Mouse (Mus musculus) cerebellum, adult 2 months (tissue): ENCODE results near the gene Col26a1. TPM values are rescaled to one million over a fixed set of nuclear protein-coding genes. Genes with fewer than 3 reads are reported as not detected.
"Not testable (repeated sequence)": the region's sequence is repeated elsewhere in the genome, so short reads cannot be mapped to it uniquely, and the experiment has no call there.

Experiments used
- DNase-seq, 2 experiments: peaks; one replicate each; pipeline ENCODE4 v3.0.0; 2021
- H3K27ac ChIP-seq: fragments of 200-500 bp; 2 replicates; pipeline ENCODE4 v1.5.1; 2012; ENCODE audit warnings: low read length, control low read depth, inconsistent platforms; ENCODE audit not compliant: insufficient read depth
- H3K27me3 ChIP-seq: fragments of 200-500 bp; 2 replicates; pipeline ENCODE4 v1.6.1; 2012; ENCODE audit warnings: inconsistent platforms, mild to moderate bottlenecking, low read length, moderate library complexity; ENCODE audit not compliant: control insufficient read depth, insufficient read depth
- H3K4me1 ChIP-seq: fragments of 200-500 bp; 2 replicates; pipeline ENCODE4 v1.6.1; 2011; ENCODE audit warnings: low read length; ENCODE audit not compliant: control insufficient read depth, insufficient read depth
- H3K4me3 ChIP-seq: fragments of 200-500 bp; replicated peaks from 2 replicates; pipeline ENCODE3; 2011; ENCODE audit warnings: mild to moderate bottlenecking, low read depth, low read length, control low read depth; ENCODE audit not compliant: insufficient read depth
- CTCF ChIP-seq: fragments of 200-500 bp; IDR thresholded peaks from 2 replicates; pipeline ENCODE4 v1.5.1; 2011; ENCODE audit warnings: low read depth, mild to moderate bottlenecking, control low read depth, low read length, moderate library complexity, borderline replicate concordance; ENCODE audit not compliant: insufficient read depth
- POLR2A ChIP-seq: fragments of 200-500 bp; IDR thresholded peaks from 2 replicates; pipeline ENCODE4 v1.6.1; 2011; ENCODE audit warnings: low read length, control low read depth, borderline replicate concordance; ENCODE audit not compliant: insufficient read depth
- WGBS: fragments of 180-500 bp; shearing (Covaris S2); methylation state at CpG from one replicate; pipeline ENCODE4 v1.1.7; 2018; 5-methylcytosine and 5-hydroxymethylcytosine counted together
- polyA plus RNA-seq: library from polyadenylated mRNA; depleted of rRNA; stranded (reverse); fragments of >200 nt; gene quantifications from 2 replicates; pipeline ENCODE4 v1.2.3, GENCODE M21; 2012

Col26a1 gene
- polyA plus RNA-seq, 1 experiment: 4.0 TPM

- Histone ChIP-seq H3K27ac (no peak overlapping the region), H3K4me3 (no peak overlapping the region), H3K27me3 (no peaks in the 10 kb centered on the region), H3K4me1 (no peaks in the 10 kb centered on the region)
- DNase-seq: peak in 1 of 2 experiments; percentile 13
- TF ChIP-seq CTCF (no peak), POLR2A (no peak)
- WGBS: 53% methylated on average over 14 of the region's 14 CpGs
These were observed 128.9 kb downstream of the Col26a1 start for GRCm38 (mm10) chr5:136754053-136754591.

GRCm38 (mm10) chr5:136753176-136753575, 129.8 kb downstream of the Col26a1 start:
- H3K27me3 ChIP-seq, H3K27ac ChIP-seq, H3K4me1 ChIP-seq, DNase-seq, H3K4me3 ChIP-seq: not testable (repeated sequence)
- 64% methylated on average over 7 of the region's 7 CpGs for WGBS

- 97% methylated on average over 19 of the region's 19 CpGs for WGBS
- H3K4me3 ChIP-seq: no peak overlapping the region
- H3K4me1 ChIP-seq: no peaks in the 10 kb centered on the region
- H3K27ac ChIP-seq: no peak overlapping the region
- H3K27me3 ChIP-seq: no peaks in the 10 kb centered on the region
- TF ChIP-seq POLR2A (no peak), CTCF (no peak)
- no peak for DNase-seq
These were observed 130.9 kb downstream of the Col26a1 start for GRCm38 (mm10) chr5:136752104-136752503.

GRCm38 (mm10) chr5:136746596-136746995, 136.4 kb downstream of the Col26a1 start:
- TF ChIP-seq CTCF (no peak), POLR2A (no peak)
- no peaks in the 10 kb centered on the region for H3K4me1 ChIP-seq
- DNase-seq: no peak
- no peak overlapping the region for H3K4me3 ChIP-seq
- H3K27me3 ChIP-seq: no peaks in the 10 kb centered on the region
- 62% methylated on average over 9 of the region's 9 CpGs for WGBS
- no peak overlapping the region for H3K27ac ChIP-seq

GRCm38 (mm10) chr5:136738918-136739317, 144.1 kb downstream of the Col26a1 start:
- no peak for DNase-seq
- Histone ChIP-seq H3K4me1 (no peaks in the 10 kb centered on the region), H3K4me3 (no peak overlapping the region), H3K27ac (no peak overlapping the region), H3K27me3 (no peaks in the 10 kb centered on the region)
- TF ChIP-seq POLR2A (no peak), CTCF (no peak)
- 51% methylated on average over 6 of the region's 6 CpGs for WGBS

GRCm38 (mm10) chr5:136726271-136726670, 156.7 kb downstream of the Col26a1 start:
- not testable (repeated sequence) for H3K27ac ChIP-seq, H3K4me3 ChIP-seq, H3K4me1 ChIP-seq, H3K27me3 ChIP-seq, DNase-seq
- WGBS: 81% methylated on average over 5 of the region's 5 CpGs

- Histone ChIP-seq H3K27ac (no peak overlapping the region), H3K4me3 (no peak overlapping the region), H3K4me1 (no peaks in the 10 kb centered on the region), H3K27me3 (no peaks in the 10 kb centered on the region)
- no peak for TF ChIP-seq POLR2A
- no peak for TF ChIP-seq CTCF
- 69% methylated on average over 5 of the region's 5 CpGs for WGBS
- DNase-seq: no peak
These were observed 161.4 kb downstream of the Col26a1 start for GRCm38 (mm10) chr5:136721596-136721995.

- no peak overlapping the region for H3K27ac ChIP-seq
- no peaks in the 10 kb centered on the region for H3K27me3 ChIP-seq
- TF ChIP-seq POLR2A (no peak), CTCF (no peak)
- H3K4me3 ChIP-seq: no peak overlapping the region
- H3K4me1 ChIP-seq: no peaks in the 10 kb centered on the region
- DNase-seq: no peak
- WGBS: 33% methylated on average over 8 of the region's 8 CpGs
These were observed 164.4 kb downstream of the Col26a1 start for GRCm38 (mm10) chr5:136718656-136719055.

GRCm38 (mm10) chr5:136717573-136717854, 165.5 kb downstream of the Col26a1 start:
- no peak for DNase-seq
- Histone ChIP-seq H3K27me3 (no peaks in the 10 kb centered on the region), H3K4me3 (no peak overlapping the region), H3K27ac (no peak overlapping the region), H3K4me1 (no peaks in the 10 kb centered on the region)
- no peak for TF ChIP-seq POLR2A
- no peak for TF ChIP-seq CTCF
- 62% methylated on average over 2 of the region's 2 CpGs for WGBS
